Mouse (Mus musculus): ENCODE results near the gene Eif4e. TPM values are rescaled to one million over a fixed set of nuclear protein-coding genes. Genes with fewer than 3 reads are reported as not detected.
A peak's percentile ranks its signal among the peaks of the same experiment; 100 is the strongest.

The Eif4e gene
- polyA plus RNA-seq, 1 experiment from 2014 or later: 348 TPM

- Histone ChIP-seq H3K36me3 (no peaks in the 10 kb centered on the region), H3K4me1 (peaks cover 6% of the 10 kb centered on the region; the same call in 1 of the 2 replicates), H3K4me3 (no peak overlapping the region), H3K27ac (replicated peaks) (no peak overlapping the region), H3K27me3 (no peaks in the 10 kb centered on the region), H3K9me3 (no peaks in the 10 kb centered on the region), H3K4me2 (replicated peaks) (no peak overlapping the region), H3K9ac (replicated peaks) (no peak overlapping the region)
- 88% methylated on average over 8 of the region's 8 CpGs for WGBS
- no peak for ATAC-seq (ENCODE audit: low FRiP score, low read depth)
Measured at GRCm38 (mm10) chr3:138593131-138593530, 67.2 kb downstream of the Eif4e start.

GRCm38 (mm10) chr3:138593911-138594310, 67.9 kb downstream of the Eif4e start:
- H3K36me3 ChIP-seq: no peaks in the 10 kb centered on the region
- no peak overlapping the region for H3K4me2 ChIP-seq (replicated peaks)
- no peak overlapping the region for H3K9ac ChIP-seq (replicated peaks)
- H3K27me3 ChIP-seq: no peaks in the 10 kb centered on the region
- 0 out of 2 replicates have a peak, but pooled peaks have one; percentile 44 for ATAC-seq (ENCODE audit: low FRiP score, low read depth)
- H3K9me3 ChIP-seq: no peaks in the 10 kb centered on the region
- no peak overlapping the region for H3K27ac ChIP-seq (replicated peaks)
- 69% methylated on average over 7 of the region's 7 CpGs for WGBS
- peaks cover 6% of the 10 kb centered on the region; the same call in 1 of the 2 replicates for H3K4me1 ChIP-seq
- H3K4me3 ChIP-seq: no peak overlapping the region

- H3K27me3 ChIP-seq: no peaks in the 10 kb centered on the region
- no peak overlapping the region for H3K4me2 ChIP-seq (replicated peaks)
- H3K36me3 ChIP-seq: no peaks in the 10 kb centered on the region
- H3K4me1 ChIP-seq: no peaks in the 10 kb centered on the region
- no peaks in the 10 kb centered on the region for H3K9me3 ChIP-seq
- ATAC-seq (ENCODE audit: low FRiP score, low read depth): no peak
- no peak overlapping the region for H3K4me3 ChIP-seq
- no peak overlapping the region for H3K27ac ChIP-seq (replicated peaks)
- WGBS: 93% methylated on average over 4 of the region's 4 CpGs
- no peak overlapping the region for H3K9ac ChIP-seq (replicated peaks)
Measured at GRCm38 (mm10) chr3:138601076-138601475, 75.1 kb downstream of the Eif4e start.

GRCm38 (mm10) chr3:138605132-138605531, 79.2 kb downstream of the Eif4e start:
- ATAC-seq (ENCODE audit: low FRiP score, low read depth): no peak
- WGBS: 83% methylated on average over 8 of the region's 8 CpGs
- Histone ChIP-seq H3K4me3 (no peak overlapping the region), H3K27ac (replicated peaks) (no peak overlapping the region), H3K4me1 (no peaks in the 10 kb centered on the region), H3K4me2 (replicated peaks) (no peak overlapping the region), H3K27me3 (no peaks in the 10 kb centered on the region), H3K9me3 (no peaks in the 10 kb centered on the region), H3K36me3 (no peaks in the 10 kb centered on the region), H3K9ac (replicated peaks) (no peak overlapping the region)

- H3K27me3 ChIP-seq: no peaks in the 10 kb centered on the region
- no peaks in the 10 kb centered on the region for H3K36me3 ChIP-seq
- no peak overlapping the region for H3K4me2 ChIP-seq (replicated peaks)
- no peak overlapping the region for H3K27ac ChIP-seq (replicated peaks)
- 82% methylated on average over 5 of the region's 5 CpGs for WGBS
- H3K4me1 ChIP-seq: no peaks in the 10 kb centered on the region
- no peak for ATAC-seq (ENCODE audit: low FRiP score, low read depth)
- no peaks in the 10 kb centered on the region for H3K9me3 ChIP-seq
- H3K9ac ChIP-seq (replicated peaks): no peak overlapping the region
- no peak overlapping the region for H3K4me3 ChIP-seq
Measured at GRCm38 (mm10) chr3:138608665-138609064, 82.7 kb downstream of the Eif4e start.

MicroRNA genes within 50 kb of the gene (microRNA counts, 519-probe panel; counts per million panel counts)
- microRNA mmu-miR-1956: not detected

Small RNA genes lying within 50 kb of the gene (microRNA-seq; reads per million reads assigned to microRNA genes)
- gene Mir1956: not detected

Other genes with a start within 250 kb of the Eif4e start
- not detected in 2 replicates for gene Adh6a, start 212.9 kb upstream of the Eif4e start, polyA plus RNA-seq (2016; fragmentation: Nextera tagmentation; extraction: Ambion mirVana)
- 0.10 and 0.17 TPM in 2 replicates for gene Adh6b, start 184.4 kb upstream of the Eif4e start, polyA plus RNA-seq (2016; fragmentation: Nextera tagmentation; extraction: Ambion mirVana)
- gene Adh4, start 110.7 kb upstream of the Eif4e start, polyA plus RNA-seq (2016; fragmentation: Nextera tagmentation; extraction: Ambion mirVana): not detected in 2 replicates
- gene Adh5, start 83.1 kb upstream of the Eif4e start, polyA plus RNA-seq (2016; fragmentation: Nextera tagmentation; extraction: Ambion mirVana): 244 and 245 TPM in 2 replicates
- 42.8 and 44.2 TPM in 2 replicates for gene Metap1, start 36.7 kb upstream of the Eif4e start, polyA plus RNA-seq (2016; fragmentation: Nextera tagmentation; extraction: Ambion mirVana)
- 55.3 and 65.9 TPM in 2 replicates for gene Tspan5, start 216.0 kb downstream of the Eif4e start, polyA plus RNA-seq (2016; fragmentation: Nextera tagmentation; extraction: Ambion mirVana)

Data from midbrain, embryonic 12.5 days (tissue).